Mouse (Mus musculus) ovary, postnatal 14 days (tissue): ENCODE data around the gene Ppm1a.
"Not testable (repeated sequence)": the region's sequence is repeated elsewhere in the genome, so short reads cannot be mapped to it uniquely, and the experiment has no call there.

ENCODE experiments used
- DNase-seq: peaks from one replicate; pipeline ENCODE4 v3.0.0; 2022; ENCODE audit warnings: low spot score

Gene Ppm1a

DNA sequence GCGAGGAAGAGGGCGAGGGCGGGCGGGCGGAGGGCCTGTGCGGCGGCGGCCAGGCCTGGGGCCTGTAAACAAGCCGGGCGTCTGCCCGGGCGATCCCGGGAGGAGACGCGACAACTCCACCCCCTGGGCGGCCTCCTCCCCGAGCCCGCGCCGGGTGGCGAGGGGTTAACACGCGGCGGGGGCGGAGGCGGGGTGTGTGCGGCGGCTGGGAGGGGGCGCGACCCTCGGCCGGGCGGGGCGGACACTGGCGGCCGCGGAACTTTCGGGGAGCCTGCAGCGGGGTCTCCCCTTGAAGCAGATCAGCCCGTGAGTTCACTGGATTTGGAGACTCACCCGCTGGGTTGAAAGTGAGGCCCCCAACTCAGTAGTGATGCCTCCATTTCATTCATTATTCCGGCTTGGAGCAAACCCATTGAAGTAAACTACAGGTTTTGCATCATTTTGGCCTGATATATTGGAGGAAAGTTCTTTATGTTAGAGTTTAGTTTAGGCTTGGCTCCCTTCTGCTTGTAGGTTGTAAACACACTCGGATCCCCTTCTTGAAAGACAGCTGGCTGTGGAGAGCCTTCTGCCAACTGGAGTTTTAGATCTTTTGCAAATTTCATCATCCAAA lies 4.5 kb downstream of the Ppm1a start:
- DNase-seq = peak; percentile 46

- DNase-seq = no peak
These were observed 5.2 kb downstream of the Ppm1a start for GRCm38 (mm10) chr12:72762502-72762901.

GRCm38 (mm10) chr12:72763156-72763555 lies 5.9 kb downstream of the Ppm1a start:
- DNase-seq = no peak

GRCm38 (mm10) chr12:72767809-72768208 lies 10.6 kb downstream of the Ppm1a start:
- no peak for DNase-seq

- DNase-seq = no peak
These were observed 11.0 kb downstream of the Ppm1a start for GRCm38 (mm10) chr12:72768230-72768629.

- DNase-seq = no peak
These were observed 12.4 kb downstream of the Ppm1a start for GRCm38 (mm10) chr12:72769546-72770230.

DNA sequence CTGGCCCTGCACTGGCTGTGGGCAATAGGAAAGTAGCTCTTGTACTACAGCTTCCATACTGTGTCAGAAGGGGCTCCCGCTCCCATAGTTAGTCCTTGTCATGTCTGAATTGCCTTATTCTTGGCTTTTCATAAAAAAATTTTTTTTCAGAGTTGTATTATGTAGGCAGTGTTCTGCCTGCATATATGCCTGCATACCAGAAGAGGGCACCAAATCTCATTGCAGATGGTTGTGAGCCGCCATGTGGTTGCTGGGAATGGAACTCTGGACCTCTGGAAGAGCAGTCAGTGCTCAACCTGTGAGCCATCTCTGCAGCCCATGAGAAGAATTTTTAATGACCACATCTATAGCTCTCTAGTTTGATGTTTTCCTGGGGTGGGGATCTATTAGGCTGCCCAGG lies 13.9 kb downstream of the Ppm1a start:
- no peak for DNase-seq

DNA sequence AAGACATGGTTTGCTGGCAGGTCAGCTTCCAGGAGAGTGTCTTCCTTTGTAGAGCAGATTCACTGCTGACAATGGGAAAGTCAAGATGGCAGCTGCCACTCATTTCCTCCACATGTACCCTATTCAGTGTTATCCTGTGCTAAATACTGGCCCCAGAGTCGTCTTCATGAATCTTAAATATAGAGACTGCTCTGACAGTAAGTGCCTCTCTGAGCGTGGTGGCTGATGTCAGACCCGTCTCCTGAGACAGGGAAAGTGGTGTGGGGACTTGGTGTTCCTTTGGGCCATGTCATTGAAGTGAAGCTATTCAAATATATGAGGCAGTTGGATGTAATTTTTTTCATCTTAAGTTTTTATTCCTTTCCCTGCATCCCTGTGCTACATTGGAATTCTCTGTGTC lies 14.5 kb downstream of the Ppm1a start:
- no peak for DNase-seq

- DNase-seq = no peak
These were observed 16.7 kb downstream of the Ppm1a start for GRCm38 (mm10) chr12:72773921-72774320.

DNA sequence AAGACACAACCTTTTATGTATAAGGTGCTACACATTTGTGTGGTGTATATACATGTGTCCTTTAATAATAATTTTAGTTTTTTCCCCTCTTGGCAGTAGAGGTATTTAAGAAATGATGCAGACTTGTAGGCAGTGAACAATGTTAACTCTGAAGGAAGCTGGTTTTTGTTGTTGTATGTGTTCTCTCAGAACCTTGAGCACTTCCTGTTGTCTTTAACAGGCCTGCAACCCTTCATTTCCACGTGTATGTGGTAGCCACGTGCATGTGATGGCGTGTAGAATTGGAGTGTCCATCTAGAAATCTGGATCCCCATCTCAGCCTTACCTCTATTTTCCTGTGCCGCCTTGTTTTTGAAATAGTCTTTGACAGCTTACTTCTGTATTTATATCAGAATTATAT lies 20.0 kb downstream of the Ppm1a start:
- DNase-seq = no peak

DNA sequence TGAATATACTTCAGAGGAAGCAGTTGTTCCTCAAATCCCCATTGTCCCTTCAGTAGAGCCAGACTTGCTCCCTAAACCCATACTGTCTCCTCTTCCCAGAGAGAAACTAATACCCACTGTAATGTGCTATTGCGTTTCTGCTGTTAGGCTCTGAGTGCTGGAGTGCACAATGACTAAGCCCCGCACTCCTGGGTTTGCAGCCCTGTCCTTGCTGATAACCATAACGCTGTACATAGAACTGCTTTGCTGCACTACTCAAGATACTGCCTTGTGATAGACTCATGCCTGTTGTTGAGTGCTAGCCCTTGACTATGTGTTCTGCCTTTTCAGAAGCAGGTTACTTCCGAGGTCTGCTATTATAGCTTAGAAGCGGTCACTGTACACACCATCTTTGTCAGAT lies 22.9 kb downstream of the Ppm1a start:
- no peak for DNase-seq

- DNase-seq = not testable (repeated sequence)
These were observed 25.5 kb downstream of the Ppm1a start for GRCm38 (mm10) chr12:72782786-72783185.

GRCm38 (mm10) chr12:72785183-72785930 lies 28.1 kb downstream of the Ppm1a start:
- DNase-seq = no peak

DNA sequence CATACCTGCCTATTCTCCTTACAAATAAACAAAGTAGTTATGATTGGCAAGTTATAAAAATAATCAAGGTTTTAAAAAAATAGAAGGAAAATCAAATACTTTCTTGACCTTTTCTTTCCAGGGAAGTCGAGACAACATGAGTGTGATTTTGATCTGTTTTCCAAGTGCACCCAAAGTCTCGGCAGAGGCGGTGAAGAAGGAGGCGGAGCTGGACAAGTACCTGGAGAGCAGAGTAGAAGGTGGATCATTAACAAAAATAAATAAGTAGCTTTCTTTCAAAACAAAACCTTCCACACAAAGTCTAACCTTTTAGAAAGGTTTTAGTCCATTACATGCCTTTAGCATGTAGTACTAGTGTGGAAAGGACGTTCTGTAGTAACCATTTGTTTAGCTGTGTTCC lies 29.3 kb downstream of the Ppm1a start:
- DNase-seq = no peak

GRCm38 (mm10) chr12:72786986-72787385 lies 29.7 kb downstream of the Ppm1a start:
- no peak for DNase-seq

DNA sequence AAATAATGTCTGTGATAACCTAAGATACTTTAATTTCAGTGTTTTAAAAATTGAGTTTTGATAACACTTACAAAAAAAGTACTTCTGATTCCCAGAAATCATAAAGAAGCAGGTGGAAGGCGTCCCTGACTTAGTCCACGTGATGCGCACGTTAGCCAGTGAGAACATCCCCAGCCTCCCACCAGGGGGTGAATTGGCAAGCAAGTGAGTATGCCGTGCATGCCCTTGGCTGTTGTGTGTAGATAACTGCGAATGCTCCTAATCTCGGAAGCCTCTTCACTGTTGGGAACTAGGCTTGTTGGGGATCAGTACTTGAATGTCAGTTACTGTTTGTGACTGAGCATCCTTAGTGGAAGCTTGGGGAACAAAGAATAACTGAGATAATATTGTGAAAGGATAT lies 33.3 kb downstream of the Ppm1a start:
- DNase-seq = no peak

DNA sequence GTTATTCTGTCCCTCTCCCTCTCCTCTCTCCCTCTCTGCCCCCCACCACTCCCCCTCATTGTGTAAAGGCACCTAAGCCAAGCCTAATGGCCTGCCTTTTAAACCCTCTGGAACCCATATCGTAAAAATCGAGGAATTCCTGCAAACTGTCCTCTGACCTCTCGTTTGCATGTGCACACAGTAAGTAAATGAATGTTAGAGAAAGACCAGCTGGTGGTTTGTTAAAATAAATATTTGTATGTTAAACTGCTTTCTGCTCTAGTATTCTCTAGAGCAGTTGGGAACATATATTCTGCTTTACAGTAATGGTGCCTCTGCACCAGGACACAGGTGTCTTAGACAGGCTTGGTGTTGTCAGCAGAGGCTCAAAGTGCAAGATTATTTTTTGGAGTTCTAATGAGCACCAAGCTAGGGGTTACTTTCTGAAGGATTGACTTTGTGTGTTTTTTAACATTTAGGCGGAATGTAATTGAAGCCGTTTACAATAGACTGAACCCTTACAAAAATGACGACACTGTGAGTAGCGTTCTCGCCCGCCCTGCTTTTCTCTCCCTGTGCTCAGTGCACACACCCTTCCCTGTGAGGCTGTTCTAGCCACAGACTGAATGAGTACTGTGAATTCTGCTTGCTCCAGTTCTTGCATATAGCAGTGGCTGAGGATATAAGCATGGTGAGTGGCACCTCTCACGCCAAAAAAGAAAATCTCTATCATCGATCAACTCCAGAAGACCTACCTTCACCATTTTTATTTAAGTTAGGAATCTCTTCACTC lies 35.3 kb downstream of the Ppm1a start:
- no peak for DNase-seq

- no peak for DNase-seq
These were observed 36.7 kb downstream of the Ppm1a start for GRCm38 (mm10) chr12:72793983-72794382.

DNA sequence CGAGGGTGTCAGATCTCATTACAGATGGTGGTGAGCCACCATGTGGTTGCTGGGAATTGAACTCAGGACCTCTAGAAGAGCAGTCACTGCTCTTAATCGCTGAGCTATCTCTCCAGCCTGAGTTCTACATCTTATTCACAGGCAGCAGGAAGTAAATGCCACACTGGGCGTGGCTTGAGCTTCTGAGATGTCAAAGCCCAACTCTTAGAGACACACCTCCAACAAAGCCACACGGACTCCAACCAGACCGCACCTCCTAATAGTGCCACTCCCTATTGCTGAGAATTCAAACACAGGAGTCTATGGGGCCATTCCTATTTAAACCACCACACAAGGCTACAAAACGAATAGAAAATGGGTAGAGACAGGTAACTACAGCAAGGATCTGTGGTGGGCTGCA lies 52.5 kb downstream of the Ppm1a start:
- DNase-seq = no peak

- no peak for DNase-seq
These were observed 54.3 kb downstream of the Ppm1a start for GRCm38 (mm10) chr12:72811588-72811987.

- DNase-seq = no peak
These were observed 63.7 kb downstream of the Ppm1a start for GRCm38 (mm10) chr12:72820940-72821431.

- no peak for DNase-seq
These were observed 64.3 kb downstream of the Ppm1a start for GRCm38 (mm10) chr12:72821589-72821988.
